Mouse (Mus musculus) embryonic fibroblast, embryonic 13.5 days (primary cell): Measurements from ENCODE around the gene Cenpc1.

ENCODE experiments used
- CTCF ChIP-seq: IDR thresholded peaks from 2 replicates; pipeline ENCODE4 v1.5.1; 2011; ENCODE audit warnings: mild to moderate bottlenecking, control low read depth, low read length, moderate library complexity, borderline replicate concordance; ENCODE audit not compliant: insufficient read depth
- POLR2A ChIP-seq: IDR thresholded peaks from 2 replicates; pipeline ENCODE4 v1.6.1; 2011; ENCODE audit warnings: low read depth, mild to moderate bottlenecking, control low read depth, low read length, moderate library complexity

GRCm38 (mm10) chr5:86084979-86085378, 19.6 kb upstream of the Cenpc1 start:
- no peak for TF ChIP-seq CTCF
- TF ChIP-seq POLR2A, result no peak
